Mouse (Mus musculus): ENCODE measurements at regions not wholly inside any gene's neighbourhood (a gene's known extent, or its start where the extent isn't known, plus 50 kb on each side); places are given as distances from the start of the nearest gene placed in this dataset.

- no peak overlapping the region for H3K27ac ChIP-seq (ENCODE audit: insufficient read depth, low read depth, low read length)
- H3K4me3 ChIP-seq (ENCODE audit: insufficient read depth, low read depth, low read length), result no peak overlapping the region
- H3K36me3 ChIP-seq (ENCODE audit: control insufficient read depth, insufficient read depth, low read length), result no peaks in the 10 kb centered on the region
- TF ChIP-seq POLR2A (IDR thresholded peaks at IDR 0.05; ENCODE audit: low read depth, low read length) (no peak), CTCF (conservative IDR thresholded peaks at IDR 0.05; ENCODE audit: insufficient read depth, insufficient read length, low read depth, low read length) (no peak)
- WGBS, result 78% methylated on average over 4 of the region's 4 CpGs
- no peak for DNase-seq
- no peaks in the 10 kb centered on the region for H3K4me1 ChIP-seq (ENCODE audit: control insufficient read depth, insufficient read depth, low read length)
- H3K27me3 ChIP-seq (replicated peaks; ENCODE audit: control insufficient read depth, insufficient read depth, low read length), result no peaks in the 10 kb centered on the region
Observed at GRCm38 (mm10) chr5:42523116-42524113, 455.7 kb downstream of the Gm16223 start.

- Histone ChIP-seq H3K4me1 (ENCODE audit: control insufficient read depth, insufficient read depth, low read length) (no peaks in the 10 kb centered on the region), H3K27ac (ENCODE audit: insufficient read depth, low read depth, low read length) (no peak overlapping the region), H3K4me3 (ENCODE audit: insufficient read depth, low read depth, low read length) (no peak overlapping the region), H3K27me3 (replicated peaks; ENCODE audit: control insufficient read depth, insufficient read depth, low read length) (no peaks in the 10 kb centered on the region), H3K36me3 (ENCODE audit: control insufficient read depth, insufficient read depth, low read length) (no peaks in the 10 kb centered on the region)
- no peak for TF ChIP-seq POLR2A (IDR thresholded peaks at IDR 0.05; ENCODE audit: low read depth, low read length)
- no peak for TF ChIP-seq CTCF (conservative IDR thresholded peaks at IDR 0.05; ENCODE audit: insufficient read depth, insufficient read length, low read depth, low read length)
- no peak for DNase-seq
- 68% methylated on average over 5 of the region's 5 CpGs for WGBS
Observed at GRCm38 (mm10) chr5:42525431-42525830, 457.7 kb downstream of the Gm16223 start.

- Histone ChIP-seq H3K4me3 (ENCODE audit: insufficient read depth, low read depth, low read length) (no peak overlapping the region), H3K36me3 (ENCODE audit: control insufficient read depth, insufficient read depth, low read length) (no peaks in the 10 kb centered on the region), H3K27me3 (replicated peaks; ENCODE audit: control insufficient read depth, insufficient read depth, low read length) (no peaks in the 10 kb centered on the region), H3K4me1 (ENCODE audit: control insufficient read depth, insufficient read depth, low read length) (no peaks in the 10 kb centered on the region), H3K27ac (ENCODE audit: insufficient read depth, low read depth, low read length) (no peak overlapping the region)
- no peak for DNase-seq
- whole genome bisulfite sequencing, result 68% methylated on average over 2 of the region's 2 CpGs
- TF ChIP-seq POLR2A (IDR thresholded peaks at IDR 0.05; ENCODE audit: low read depth, low read length) (no peak), CTCF (conservative IDR thresholded peaks at IDR 0.05; ENCODE audit: insufficient read depth, insufficient read length, low read depth, low read length) (no peak)
Observed at GRCm38 (mm10) chr5:42560537-42560936, 492.8 kb downstream of the Gm16223 start.

GRCm38 (mm10) chr5:42563406-42563805 is 495.6 kb downstream of the Gm16223 start:
- no peak for DNase-seq

GRCm38 (mm10) chr5:42575971-42576370 is 508.2 kb downstream of the Gm16223 start:
- no peak for TF ChIP-seq POLR2A (IDR thresholded peaks at IDR 0.05; ENCODE audit: low read depth, low read length)
- WGBS, result 86% methylated on average over 2 of the region's 2 CpGs
- H3K4me1 ChIP-seq (ENCODE audit: control insufficient read depth, insufficient read depth, low read length), result no peaks in the 10 kb centered on the region
- no peak overlapping the region for H3K27ac ChIP-seq (ENCODE audit: insufficient read depth, low read depth, low read length)
- no peak overlapping the region for H3K4me3 ChIP-seq (ENCODE audit: insufficient read depth, low read depth, low read length)
- no peaks in the 10 kb centered on the region for H3K36me3 ChIP-seq (ENCODE audit: control insufficient read depth, insufficient read depth, low read length)
- DNase-seq, result no peak
- no peaks in the 10 kb centered on the region for H3K27me3 ChIP-seq (replicated peaks; ENCODE audit: control insufficient read depth, insufficient read depth, low read length)

More at GRCm38 (mm10) chr5:42563406-42563805, 495.6 kb downstream of the Gm16223 start:
- H3K4me3 ChIP-seq (ENCODE audit: insufficient read depth, low read depth, low read length), result no peak overlapping the region
- H3K36me3 ChIP-seq (ENCODE audit: control insufficient read depth, insufficient read depth, low read length), result no peaks in the 10 kb centered on the region
- H3K27me3 ChIP-seq (replicated peaks; ENCODE audit: control insufficient read depth, insufficient read depth, low read length), result no peaks in the 10 kb centered on the region
- TF ChIP-seq POLR2A (IDR thresholded peaks at IDR 0.05; ENCODE audit: low read depth, low read length), result no peak
- TF ChIP-seq CTCF (conservative IDR thresholded peaks at IDR 0.05; ENCODE audit: insufficient read depth, insufficient read length, low read depth, low read length), result no peak
- no peak overlapping the region for H3K27ac ChIP-seq (ENCODE audit: insufficient read depth, low read depth, low read length)
- H3K4me1 ChIP-seq (ENCODE audit: control insufficient read depth, insufficient read depth, low read length), result no peaks in the 10 kb centered on the region

- no peaks in the 10 kb centered on the region for H3K4me1 ChIP-seq (ENCODE audit: control insufficient read depth, insufficient read depth, low read length)
- no peak overlapping the region for H3K27ac ChIP-seq (ENCODE audit: insufficient read depth, low read depth, low read length)
- TF ChIP-seq POLR2A (IDR thresholded peaks at IDR 0.05; ENCODE audit: low read depth, low read length) (no peak), CTCF (conservative IDR thresholded peaks at IDR 0.05; ENCODE audit: insufficient read depth, insufficient read length, low read depth, low read length) (no peak)
- H3K4me3 ChIP-seq (ENCODE audit: insufficient read depth, low read depth, low read length), result no peak overlapping the region
- DNase-seq, result no peak
- 78% methylated on average over 5 of the region's 5 CpGs for WGBS
- H3K36me3 ChIP-seq (ENCODE audit: control insufficient read depth, insufficient read depth, low read length), result no peaks in the 10 kb centered on the region
- no peaks in the 10 kb centered on the region for H3K27me3 ChIP-seq (replicated peaks; ENCODE audit: control insufficient read depth, insufficient read depth, low read length)
Observed at GRCm38 (mm10) chr5:42578208-42578844, 510.6 kb downstream of the Gm16223 start.

- WGBS, result 72% methylated on average over 3 of the region's 3 CpGs
- no peak for TF ChIP-seq CTCF (conservative IDR thresholded peaks at IDR 0.05; ENCODE audit: insufficient read depth, insufficient read length, low read depth, low read length)
- TF ChIP-seq POLR2A (IDR thresholded peaks at IDR 0.05; ENCODE audit: low read depth, low read length), result no peak
Observed at GRCm38 (mm10) chr5:42620698-42621097, 552.9 kb downstream of the Gm16223 start.

More at GRCm38 (mm10) chr5:42620698-42621097, 552.9 kb downstream of the Gm16223 start:
- H3K4me1 ChIP-seq (ENCODE audit: control insufficient read depth, insufficient read depth, low read length), result no peaks in the 10 kb centered on the region
- DNase-seq, result no peak
- no peak overlapping the region for H3K27ac ChIP-seq (ENCODE audit: insufficient read depth, low read depth, low read length)
- no peaks in the 10 kb centered on the region for H3K36me3 ChIP-seq (ENCODE audit: control insufficient read depth, insufficient read depth, low read length)
- no peak overlapping the region for H3K4me3 ChIP-seq (ENCODE audit: insufficient read depth, low read depth, low read length)
- H3K27me3 ChIP-seq (replicated peaks; ENCODE audit: control insufficient read depth, insufficient read depth, low read length), result no peaks in the 10 kb centered on the region

All from kidney, adult 2 months (tissue).